Mouse (Mus musculus) fat pad, adult 2 months (tissue): ENCODE results near the gene Ralbp1.

Source experiments
- DNase-seq: peaks from one replicate; pipeline ENCODE4 v3.0.0-alpha.2; 2011; ENCODE audit warnings: low read depth, low spot score; ENCODE audit errors: extremely low read depth

The Ralbp1 gene

DNA sequence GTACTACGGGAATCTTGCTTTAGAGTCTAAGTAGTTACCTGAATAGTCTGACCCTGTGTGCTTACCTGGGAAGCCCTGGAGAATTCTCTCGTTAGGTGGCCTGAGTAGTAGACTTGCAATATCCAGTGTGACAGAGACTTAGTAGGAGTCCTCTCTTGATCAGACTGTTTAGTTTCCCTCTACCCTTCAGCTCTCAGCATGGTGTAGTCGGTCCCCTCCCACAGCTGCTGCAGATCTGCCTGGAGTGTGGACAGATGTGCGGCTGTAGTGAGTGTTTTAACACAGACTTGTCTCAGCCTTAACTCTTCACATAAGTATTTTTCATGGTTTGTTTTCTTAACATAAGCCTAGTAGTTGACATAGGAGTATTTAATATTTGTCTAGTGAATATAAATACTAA, 83.6 kb downstream of the Ralbp1 start:
- DNase-seq = no peak

DNA sequence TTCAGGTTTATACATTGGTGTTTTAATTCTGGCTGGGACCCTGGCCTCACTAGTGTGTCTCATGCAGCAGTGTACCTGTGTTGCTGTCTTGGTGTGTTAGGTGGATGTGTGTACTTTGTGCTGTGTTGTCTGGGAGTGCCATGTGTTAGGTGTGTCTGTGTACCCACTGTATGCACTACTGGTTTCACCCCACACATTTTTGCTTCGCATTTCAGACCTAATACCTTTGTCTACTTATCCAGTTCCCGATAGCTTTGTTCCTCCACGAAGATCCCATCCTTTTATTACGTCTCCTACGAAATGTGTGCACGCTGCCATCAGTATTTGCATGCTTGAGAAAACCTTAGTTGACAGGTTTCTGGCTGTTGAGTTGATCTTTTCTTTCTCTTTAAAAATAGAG, 85.1 kb downstream of the Ralbp1 start:
- DNase-seq = no peak

DNA sequence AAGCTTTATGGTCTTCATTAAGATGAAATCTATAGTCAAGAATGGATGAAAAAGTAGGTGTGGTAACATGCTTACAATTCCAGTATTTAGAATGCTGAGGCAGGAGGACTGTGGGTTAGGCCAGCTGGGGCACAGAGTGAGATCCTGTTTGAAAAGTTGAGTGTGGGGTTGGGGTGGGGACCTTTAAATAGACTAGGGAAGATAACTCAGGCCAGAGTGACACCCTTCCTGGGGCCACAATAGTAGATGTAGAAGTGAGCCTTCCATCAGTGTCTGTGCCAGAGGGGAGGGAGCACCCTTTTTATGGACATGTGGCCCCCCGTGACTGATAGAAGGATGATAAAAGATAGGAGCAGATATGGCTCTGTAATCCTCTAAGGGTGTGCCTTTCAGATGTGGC, 86.2 kb downstream of the Ralbp1 start:
- no peak for DNase-seq

DNA sequence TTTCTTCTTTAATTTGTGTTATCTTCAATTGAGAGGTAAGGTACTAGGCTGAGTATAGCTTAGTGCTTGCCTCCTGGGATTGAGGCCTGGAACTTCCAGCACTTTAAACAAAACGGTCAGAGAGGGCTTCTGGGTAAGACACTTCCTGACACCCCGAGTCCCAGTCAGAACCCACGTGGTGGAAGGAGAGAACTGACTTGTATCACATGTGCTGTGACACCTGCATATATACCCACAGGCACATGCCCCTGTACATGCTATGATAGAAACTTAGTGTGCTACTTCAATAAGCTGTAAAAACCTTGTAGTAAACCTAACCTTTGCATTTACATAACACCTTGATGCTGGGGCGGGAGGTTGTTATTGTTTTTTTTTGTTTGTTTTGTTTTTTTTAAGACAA, 87.2 kb downstream of the Ralbp1 start:
- DNase-seq = no peak
